In genomic region chr2:140254256-140254655, GRCm38 (mm10) we compare ENCODE assay signal across 26 mouse cellular contexts.
"Had no signal": no experiment of that assay in that cellular context is flagged by ENCODE, and none has a peak within 500 bp of the region (broad histone marks: within the 10 kb centered on the region; RNA-seq: fewer than 3 reads in every experiment).

No protein-coding gene starts in this region.

- H3K36me3 ChIP-seq: embryonic facial prominence, embryonic 10.5 days; embryonic facial prominence, embryonic 12.5 days; embryonic facial prominence, embryonic 13.5 days; embryonic facial prominence, embryonic 15.5 days; forebrain, embryonic 10.5 days; forebrain, embryonic 12.5 days; forebrain, embryonic 15.5 days had no signal

- H3K4me3 ChIP-seq: embryonic facial prominence, embryonic 10.5 days; embryonic facial prominence, embryonic 12.5 days; embryonic facial prominence, embryonic 13.5 days; embryonic facial prominence, embryonic 15.5 days; erythroblast, embryonic 14.5 days; forebrain, embryonic 10.5 days; forebrain, embryonic 12.5 days; forebrain, embryonic 13.5 days; forebrain, embryonic 15.5 days; gastrocnemius, adult 2 months; heart, adult 2 months had no signal

- H3K27ac ChIP-seq: embryonic facial prominence, embryonic 10.5 days; embryonic facial prominence, embryonic 12.5 days; embryonic facial prominence, embryonic 13.5 days; embryonic facial prominence, embryonic 15.5 days; forebrain, embryonic 10.5 days; forebrain, embryonic 12.5 days; forebrain, embryonic 13.5 days; forebrain, embryonic 15.5 days; gastrocnemius, adult 2 months; heart, adult 2 months had no signal

- H3K9me3 ChIP-seq: embryonic facial prominence, embryonic 10.5 days; embryonic facial prominence, embryonic 12.5 days; embryonic facial prominence, embryonic 13.5 days; embryonic facial prominence, embryonic 15.5 days; forebrain, embryonic 10.5 days; forebrain, embryonic 12.5 days; forebrain, embryonic 13.5 days; forebrain, embryonic 15.5 days had no signal

- H3K4me2 ChIP-seq: embryonic facial prominence, embryonic 12.5 days; embryonic facial prominence, embryonic 13.5 days; embryonic facial prominence, embryonic 15.5 days; forebrain, embryonic 12.5 days; forebrain, embryonic 13.5 days; forebrain, embryonic 15.5 days had no signal

- DNase-seq: cerebellum, adult 8-10 months; cerebellum, adult 9-10 months; cerebellum, adult 9-11 months; cerebellum, postnatal 14 days; cerebellum, postnatal 25 days; cerebellum, postnatal 36 days; embryo, embryonic 11 days; forebrain, postnatal 0 days; gastrocnemius, adult 2 months; gastrocnemius, postnatal 10 days; gastrocnemius, postnatal 14 days; gastrocnemius, postnatal 25 days; gastrocnemius, postnatal 36 days; heart, adult 18-20 months; heart, adult 2 months had no signal

- H3K9ac ChIP-seq: embryonic facial prominence, embryonic 12.5 days; embryonic facial prominence, embryonic 13.5 days; embryonic facial prominence, embryonic 15.5 days; forebrain, embryonic 12.5 days; forebrain, embryonic 13.5 days; forebrain, embryonic 15.5 days; forebrain, postnatal 0 days had no signal

- ATAC-seq: forebrain, embryonic 13.5 days; forebrain, embryonic 14.5 days; forebrain, embryonic 15.5 days; forebrain, embryonic 16.5 days; forebrain, postnatal 0 days had no signal

- H3K27me3 ChIP-seq: embryonic facial prominence, embryonic 12.5 days; embryonic facial prominence, embryonic 13.5 days; embryonic facial prominence, embryonic 15.5 days; forebrain, embryonic 12.5 days; forebrain, embryonic 13.5 days; forebrain, embryonic 15.5 days had no signal

- H3K4me1 ChIP-seq: embryonic facial prominence, embryonic 10.5 days; embryonic facial prominence, embryonic 12.5 days; embryonic facial prominence, embryonic 15.5 days; forebrain, embryonic 10.5 days; forebrain, embryonic 12.5 days had no signal
